Mouse (Mus musculus): ENCODE measurements at regions not wholly inside any gene's neighbourhood (a gene's known extent, or its start where the extent isn't known, plus 50 kb on each side); places are given as distances from the start of the nearest gene placed in this dataset.

- peak; percentile 98 for TF ChIP-seq CTCF (IDR thresholded peaks at IDR 0.05; ENCODE audit: control insufficient read depth, insufficient read depth, low read length)
- no peak for TF ChIP-seq POLR2A (IDR thresholded peaks at IDR 0.05; ENCODE audit: borderline replicate concordance, control insufficient read depth, low read depth, low read length)
Measured at GRCm38 (mm10) chr5:77459896-77460717, 52.3 kb upstream of the Igfbp7 start.

All from bone marrow, adult 2 months (tissue).